Mouse (Mus musculus) 3134 (cell line): ENCODE results near the gene Exo5.

Experiments
- DNase-seq: peaks from one replicate; pipeline ENCODE4 v3.0.0-alpha.2; 2011; ENCODE audit warnings: low spot score; ENCODE audit not compliant: insufficient read length; ENCODE audit errors: extremely low read depth

Gene Exo5

GRCm38 (mm10) chr4:120924554-120925299 lies at the start of gene Exo5:
Gene Exo5 (minus strand): TSS chr4:120925017.
- peak; percentile 88 for DNase-seq

- no peak for DNase-seq
These were observed 47.0 kb upstream of the Exo5 start for GRCm38 (mm10) chr4:120971842-120972241.

GRCm38 (mm10) chr4:120969382-120970146 lies 44.7 kb upstream of the Exo5 start:
- no peak for DNase-seq

GRCm38 (mm10) chr4:120968486-120968885 lies 43.7 kb upstream of the Exo5 start:
- DNase-seq = no peak

- no peak for DNase-seq
These were observed 30.8 kb upstream of the Exo5 start for GRCm38 (mm10) chr4:120955586-120955985.

GRCm38 (mm10) chr4:120953667-120954066 lies 28.9 kb upstream of the Exo5 start:
- no peak for DNase-seq

- DNase-seq = no peak
These were observed 28.2 kb upstream of the Exo5 start for GRCm38 (mm10) chr4:120953038-120953437.

- DNase-seq = no peak
These were observed 27.3 kb upstream of the Exo5 start for GRCm38 (mm10) chr4:120952163-120952562.

GRCm38 (mm10) chr4:120951428-120951973 lies 26.7 kb upstream of the Exo5 start, which contains the start of gene Zfp69:
Gene Zfp69 (minus strand): TSS chr4:120951699.
- peak; percentile 90 for DNase-seq

- no peak for DNase-seq
These were observed 26.1 kb upstream of the Exo5 start for GRCm38 (mm10) chr4:120950763-120951427.

GRCm38 (mm10) chr4:120948938-120949337 lies 24.1 kb upstream of the Exo5 start:
- DNase-seq = no peak

GRCm38 (mm10) chr4:120935006-120935405 lies 10.2 kb upstream of the Exo5 start:
- no peak for DNase-seq

GRCm38 (mm10) chr4:120930736-120931135 lies 5.9 kb upstream of the Exo5 start:
- no peak for DNase-seq

GRCm38 (mm10) chr4:120928686-120929085 lies 3.9 kb upstream of the Exo5 start:
- DNase-seq = no peak

- no peak for DNase-seq
These were observed 569 bp upstream of the Exo5 start for GRCm38 (mm10) chr4:120925386-120925785.

GRCm38 (mm10) chr4:120921461-120921860 lies 3.4 kb downstream of the Exo5 start:
- DNase-seq = no peak

GRCm38 (mm10) chr4:120914501-120914900 lies 10.3 kb downstream of the Exo5 start:
- no peak for DNase-seq

GRCm38 (mm10) chr4:120913861-120914260 lies 11.0 kb downstream of the Exo5 start:
- DNase-seq = no peak

- DNase-seq = no peak
These were observed 11.4 kb downstream of the Exo5 start for GRCm38 (mm10) chr4:120913443-120913842.

GRCm38 (mm10) chr4:120912866-120913265 lies 12.0 kb downstream of the Exo5 start:
- DNase-seq = no peak

GRCm38 (mm10) chr4:120911086-120911485 lies 13.7 kb downstream of the Exo5 start:
- no peak for DNase-seq
